In genomic region chr8:71505326-71505725, GRCm38 (mm10) we compare ENCODE assay signal across 16 mouse cellular contexts. TPM values are rescaled to one million over a fixed set of nuclear protein-coding genes. Genes with fewer than 3 reads are reported as not detected.
"Had no signal": no experiment of that assay in that cellular context is flagged by ENCODE, and none has a peak within 500 bp of the region (broad histone marks: within the 10 kb centered on the region; RNA-seq: fewer than 3 reads in every experiment).

No protein-coding gene starts in this region.

- DNase-seq: heart, postnatal 4 days; kidney, adult 18-20 months; kidney, adult 8-10 months; kidney, postnatal 10 days; kidney, postnatal 4 days had no signal

RNA-seq across cellular contexts. Expression of gene Ccdc194, which starts 20.2 kb away (rescaled TPM):
- total RNA-seq: gastrocnemius, adult 18-20 months; gastrocnemius, adult 8-10 months; gastrocnemius, postnatal 36 days; heart, adult 2 months; layer of hippocampus, adult 2 months; layer of hippocampus, postnatal 10 days; layer of hippocampus, postnatal 25 days; left cerebral cortex, adult 2 months; left cerebral cortex, postnatal 14 days; left cerebral cortex, postnatal 36 days; liver, adult 2 months had no signal
